Mouse (Mus musculus) intestine, embryonic 15.5 days (tissue): ENCODE results near the gene Sbk3. TPM values are rescaled to one million over a fixed set of nuclear protein-coding genes. Genes with fewer than 3 reads are reported as not detected.

Experiments
- ATAC-seq: fragments of 200-750 bp; cut with Nextera tagmentation; 2 replicates; pipeline ENCODE4 v1.8.0; 2017; ENCODE audit warnings: moderate TSS enrichment, moderate library complexity
- H3K27ac ChIP-seq: fragments of 300-500 bp; sonication (generic); 2 replicates; pipeline ENCODE4 v1.5.1; 2015; ENCODE audit warnings: mild to moderate bottlenecking, inconsistent platforms
- H3K27me3 ChIP-seq: fragments of 300-500 bp; sonication (generic); replicated peaks from 2 replicates; pipeline ENCODE4 v1.6.1; 2015; ENCODE audit warnings: inconsistent platforms
- H3K36me3 ChIP-seq: fragments of 300-500 bp; sonication (generic); 2 replicates; pipeline ENCODE4 v1.6.1; 2015; ENCODE audit warnings: inconsistent platforms
- H3K4me1 ChIP-seq: fragments of 300-500 bp; sonication (generic); replicated peaks from 2 replicates; pipeline ENCODE4 v1.6.1; 2015; ENCODE audit warnings: inconsistent platforms
- H3K4me2 ChIP-seq: fragments of 300-500 bp; sonication (generic); replicated peaks from 2 replicates; pipeline ENCODE4 v1.6.1; 2015; ENCODE audit warnings: mild to moderate bottlenecking, inconsistent platforms
- H3K4me3 ChIP-seq: fragments of 300-500 bp; sonication (generic); replicated peaks from 2 replicates; pipeline ENCODE4 v1.5.1; 2015; ENCODE audit warnings: inconsistent platforms
- H3K9ac ChIP-seq: fragments of 300-500 bp; sonication (generic); 2 replicates; pipeline ENCODE4 v1.6.1; 2015; ENCODE audit warnings: inconsistent platforms
- H3K9me3 ChIP-seq: fragments of 300-500 bp; sonication (generic); 2 replicates; pipeline ENCODE4 v1.6.1; 2016; ENCODE audit warnings: inconsistent platforms
- WGBS: fragments of 180-500 bp; shearing (Covaris S2); methylation state at CpG from one replicate; pipeline ENCODE4 v1.1.7; 2015; 5-methylcytosine and 5-hydroxymethylcytosine counted together
- polyA plus RNA-seq: library from polyadenylated mRNA; unstranded; fragments of >200 nt; fragmentation: Nextera tagmentation; extraction: Ambion mirVana; gene quantifications from 2 replicates; pipeline ENCODE4 v1.2.1, GENCODE M21; 2015

Sbk3 gene
- polyA plus RNA-seq, 1 experiment from 2014 or later: not detected

DNA sequence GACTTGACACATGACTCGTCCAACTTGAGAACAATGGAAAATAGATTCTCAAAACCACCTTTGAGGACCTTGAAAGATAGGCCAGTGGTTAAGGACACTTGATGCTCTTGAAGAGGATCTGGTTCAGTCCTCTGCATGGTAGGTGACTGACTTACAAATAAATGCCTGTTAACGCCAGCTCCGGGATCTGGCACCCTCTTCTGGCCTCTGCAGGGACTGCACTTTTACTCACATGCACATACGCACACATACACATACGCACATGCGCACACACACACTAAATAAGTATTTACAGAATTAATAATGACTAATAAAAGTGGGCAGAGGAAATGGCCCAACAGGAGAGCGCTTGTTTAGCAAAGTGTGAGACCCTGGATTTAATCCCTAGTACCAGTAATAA is 5.9 kb upstream of the Sbk3 start:
- no peak overlapping the region for H3K4me3 ChIP-seq

DNA sequence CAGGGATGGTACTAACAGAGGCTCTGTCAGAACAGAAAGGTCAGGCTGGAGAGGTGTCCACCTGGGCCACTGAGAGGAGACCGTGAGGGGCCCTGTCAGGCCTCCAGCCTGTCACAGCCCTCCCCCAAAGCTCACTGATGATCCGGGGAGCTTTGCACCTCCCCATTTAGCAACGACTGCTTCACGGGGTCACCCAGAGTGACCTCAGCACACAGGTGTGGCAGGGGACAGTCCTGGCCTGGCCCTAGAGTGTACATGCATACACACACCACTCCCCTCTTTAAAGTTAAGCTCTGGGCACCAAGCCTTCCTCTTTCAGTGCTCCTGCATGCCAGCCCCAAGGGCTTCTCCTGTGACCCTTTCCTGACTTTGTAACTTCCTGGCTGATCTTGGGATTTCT is 4.5 kb upstream of the Sbk3 start:
- Histone ChIP-seq H3K9ac (no peak overlapping the region), H3K9me3 (no peaks in the 10 kb centered on the region), H3K36me3 (no peaks in the 10 kb centered on the region), H3K27me3 (no peaks in the 10 kb centered on the region), H3K27ac (no peak overlapping the region), H3K4me1 (no peaks in the 10 kb centered on the region), H3K4me2 (no peak overlapping the region), H3K4me3 (no peak overlapping the region)
- no peak for ATAC-seq
- 44% methylated on average over 4 of the region's 4 CpGs for WGBS

More for the DNA sequence above, 5.9 kb upstream of the Sbk3 start:
- no peak overlapping the region for H3K9ac ChIP-seq
- no peaks in the 10 kb centered on the region for H3K4me1 ChIP-seq
- no peaks in the 10 kb centered on the region for H3K36me3 ChIP-seq
- no peaks in the 10 kb centered on the region for H3K27me3 ChIP-seq
- no peak for ATAC-seq
- H3K9me3 ChIP-seq: no peaks in the 10 kb centered on the region
- 91% methylated on average over 7 of the region's 7 CpGs for WGBS
- no peak overlapping the region for H3K27ac ChIP-seq
- H3K4me2 ChIP-seq: no peak overlapping the region

DNA sequence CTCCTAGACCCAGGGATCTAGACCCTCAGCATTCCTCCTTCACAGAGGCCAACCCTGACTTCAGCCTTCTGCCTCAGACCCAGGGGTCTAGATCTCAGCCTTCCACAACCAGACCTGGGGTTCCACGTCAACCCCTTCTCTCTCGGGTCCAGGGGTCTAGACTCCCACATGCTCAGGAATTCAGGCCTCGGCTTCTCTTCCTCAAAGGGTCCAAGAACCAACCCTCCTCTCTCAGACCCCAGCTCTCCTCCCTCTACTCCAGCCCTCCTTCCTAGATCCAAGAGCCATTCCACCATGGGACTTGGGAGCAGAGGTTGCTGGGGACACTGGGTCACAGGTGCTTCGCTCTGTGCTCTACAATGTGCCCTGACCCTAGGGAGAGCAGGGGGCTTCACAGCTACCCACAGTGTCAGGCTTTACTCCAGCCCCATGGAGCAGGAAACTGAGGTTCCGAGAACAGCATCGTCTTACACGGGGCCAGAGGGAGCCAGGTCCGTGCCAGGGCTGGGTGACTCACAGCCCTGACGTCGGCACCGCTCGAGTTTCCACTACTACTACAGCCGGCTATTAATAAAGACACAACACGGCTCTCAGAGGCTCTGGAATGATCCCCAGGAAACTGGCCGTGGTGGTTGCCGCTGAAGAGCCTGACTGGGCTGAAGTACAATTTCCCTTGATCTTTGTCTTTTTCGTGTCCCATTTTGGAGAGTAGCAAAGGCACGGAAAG is 1.5 kb upstream of the Sbk3 start:
- Histone ChIP-seq H3K4me3 (no peak overlapping the region), H3K9me3 (no peaks in the 10 kb centered on the region), H3K9ac (no peak overlapping the region), H3K36me3 (no peaks in the 10 kb centered on the region), H3K27me3 (no peaks in the 10 kb centered on the region), H3K4me1 (no peaks in the 10 kb centered on the region), H3K27ac (no peak overlapping the region), H3K4me2 (no peak overlapping the region)
- 66% methylated on average over 18 of the region's 18 CpGs for WGBS
- no peak for ATAC-seq

DNA sequence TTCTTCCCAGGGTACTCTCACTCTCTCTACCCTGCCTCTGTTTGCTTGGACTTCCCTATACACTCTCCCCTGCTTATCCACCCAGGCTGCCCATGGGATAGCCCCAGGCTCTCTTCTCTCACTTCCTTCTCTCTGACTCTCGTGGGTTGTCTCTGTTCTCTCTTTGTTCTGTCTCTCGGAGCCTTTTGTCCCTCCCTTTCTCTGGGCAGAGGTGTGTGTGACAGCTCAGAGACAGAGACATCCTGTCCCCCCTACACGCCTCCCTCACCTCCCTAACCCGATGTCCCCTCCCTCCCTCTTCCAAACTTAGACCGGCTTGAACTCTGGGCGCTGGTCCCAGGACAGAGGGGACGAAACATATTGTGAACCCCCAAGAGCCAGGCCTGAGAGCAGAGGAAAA is 742 bp upstream of the Sbk3 start:
- WGBS: 32% methylated on average over 7 of the region's 7 CpGs
- H3K36me3 ChIP-seq: no peaks in the 10 kb centered on the region
- no peak overlapping the region for H3K9ac ChIP-seq
- H3K9me3 ChIP-seq: no peaks in the 10 kb centered on the region
- H3K4me3 ChIP-seq: no peak overlapping the region
- no peaks in the 10 kb centered on the region for H3K27me3 ChIP-seq
- no peak overlapping the region for H3K4me2 ChIP-seq
- H3K27ac ChIP-seq: no peak overlapping the region
- H3K4me1 ChIP-seq: no peaks in the 10 kb centered on the region
- ATAC-seq: no peak

DNA sequence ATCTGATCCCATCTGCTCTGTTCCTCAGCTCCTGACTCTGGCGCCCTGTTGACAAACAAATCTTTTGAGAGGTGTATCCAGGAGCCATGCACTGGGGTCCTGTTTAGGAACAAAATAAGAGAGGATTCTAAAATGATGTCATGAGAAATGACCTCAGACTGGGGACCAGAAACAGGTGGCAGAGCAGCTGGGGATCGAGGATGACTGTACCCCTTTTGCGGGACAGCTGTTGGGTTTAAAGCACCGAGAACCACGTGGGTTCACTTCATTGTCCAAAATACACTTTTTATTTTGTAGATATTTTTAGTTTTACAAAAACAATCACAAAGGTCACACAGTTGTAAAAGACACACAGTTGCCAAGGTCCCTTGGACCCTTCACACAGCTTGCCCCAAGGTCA is 6.0 kb downstream of the Sbk3 start:
- H3K4me3 ChIP-seq: no peak overlapping the region
- H3K9ac ChIP-seq: no peak overlapping the region
- H3K36me3 ChIP-seq: no peaks in the 10 kb centered on the region
- no peaks in the 10 kb centered on the region for H3K9me3 ChIP-seq
- no peak for ATAC-seq
- H3K4me1 ChIP-seq: peaks cover 3% of the 10 kb centered on the region; the same call in 1 of the 2 replicates
- no peaks in the 10 kb centered on the region for H3K27me3 ChIP-seq
- H3K27ac ChIP-seq: no peak overlapping the region
- no peak overlapping the region for H3K4me2 ChIP-seq
- 82% methylated on average over 5 of the region's 5 CpGs for WGBS

DNA sequence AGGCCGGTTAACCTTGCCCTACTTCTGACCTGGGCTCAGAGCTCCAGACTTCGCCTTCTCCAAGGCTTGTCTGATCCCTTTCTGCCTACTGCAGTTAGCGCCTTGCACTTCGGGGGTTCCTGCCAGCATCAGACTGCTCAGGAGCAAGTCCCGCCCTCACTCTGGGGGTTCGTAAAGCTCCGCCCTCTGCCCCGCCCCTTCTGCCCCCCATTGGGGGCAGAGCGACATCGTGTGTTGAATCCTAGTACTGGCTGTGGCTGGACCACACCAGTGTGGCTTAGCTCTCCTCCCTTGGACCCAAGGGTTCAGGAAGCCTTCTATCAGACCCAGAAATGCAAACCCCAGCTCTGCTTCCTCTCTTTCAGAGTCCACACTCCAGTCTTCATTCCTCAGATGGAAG is 6.7 kb downstream of the Sbk3 start, which contains the start of gene Sbk2:
TSS of gene Sbk2 (minus strand) at position 135 of the 400 bp plus-strand sequence.
- peak within 1 kb of the TSS; percentile 42 for H3K4me2 ChIP-seq
- WGBS: 3% methylated on average over 10 of the region's 10 CpGs
- H3K27ac ChIP-seq: no peak within 1 kb of the TSS
- peak; percentile 97 for ATAC-seq
- no peaks in the 10 kb centered on the region for H3K9me3 ChIP-seq
- H3K36me3 ChIP-seq: no peaks in the 10 kb centered on the region
- 0 out of 2 replicates have a peak within 1 kb of the TSS, but pooled peaks have one; percentile 4 for H3K4me3 ChIP-seq
- H3K4me1 ChIP-seq: peaks cover 3% of the 10 kb centered on the region; the same call in 1 of the 2 replicates
- no peak within 1 kb of the TSS for H3K9ac ChIP-seq
- no peaks in the 10 kb centered on the region for H3K27me3 ChIP-seq

DNA sequence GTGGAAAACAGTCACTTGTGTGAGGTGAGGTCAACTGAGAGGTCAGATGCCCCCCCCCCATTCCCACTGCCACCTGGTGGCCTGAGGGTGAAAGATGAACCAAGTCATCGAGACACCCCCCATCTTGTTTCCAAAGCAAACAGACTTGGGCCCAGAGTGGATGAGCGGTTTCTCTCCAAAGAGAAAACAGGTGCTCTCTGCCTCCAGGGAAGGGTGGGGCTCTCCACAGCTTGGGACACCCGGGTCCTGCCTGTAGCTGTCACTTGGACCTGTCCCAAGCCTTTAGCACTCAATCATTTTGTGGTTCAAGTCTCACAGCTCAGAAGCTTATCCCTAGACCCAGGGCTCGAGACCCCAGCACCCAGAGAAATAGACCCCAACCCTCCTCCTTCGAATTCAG is 7.4 kb downstream of the Sbk3 start:
- 72% methylated on average over 5 of the region's 5 CpGs for WGBS
- Histone ChIP-seq H3K4me3 (no peak overlapping the region), H3K9me3 (no peaks in the 10 kb centered on the region), H3K36me3 (no peaks in the 10 kb centered on the region), H3K4me2 (no peak overlapping the region), H3K4me1 (peaks cover 3% of the 10 kb centered on the region; the same call in 1 of the 2 replicates), H3K27ac (no peak overlapping the region), H3K27me3 (no peaks in the 10 kb centered on the region), H3K9ac (no peak overlapping the region)
- no peak for ATAC-seq

DNA sequence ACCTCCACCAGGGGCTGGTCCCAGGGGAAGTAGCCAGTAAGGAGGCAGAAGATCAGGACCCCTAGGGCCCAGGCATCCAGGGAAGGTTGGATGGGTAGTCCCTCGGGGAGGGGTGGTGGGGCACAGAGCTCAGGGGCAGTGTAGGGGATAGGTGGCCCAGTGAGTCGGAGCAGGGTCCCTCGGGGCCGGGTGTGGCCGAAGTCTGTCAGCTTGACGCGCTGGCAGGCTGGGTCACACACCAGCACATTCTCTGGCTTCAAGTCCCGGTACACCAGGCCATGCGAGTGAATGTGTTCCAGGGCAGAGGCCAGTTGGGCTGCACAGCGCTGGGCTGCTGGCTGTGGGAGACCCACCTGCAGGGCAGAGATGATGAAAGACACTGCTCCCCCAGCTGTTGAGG is 13.6 kb downstream of the Sbk3 start:
- H3K4me1 ChIP-seq: no peaks in the 10 kb centered on the region
- whole genome bisulfite sequencing: 81% methylated on average over 10 of the region's 10 CpGs
- H3K27me3 ChIP-seq: no peaks in the 10 kb centered on the region
- ATAC-seq: no peak
- no peaks in the 10 kb centered on the region for H3K36me3 ChIP-seq
- H3K4me3 ChIP-seq: no peak overlapping the region
- no peak overlapping the region for H3K4me2 ChIP-seq
- H3K9ac ChIP-seq: no peak overlapping the region
- no peaks in the 10 kb centered on the region for H3K9me3 ChIP-seq
- no peak overlapping the region for H3K27ac ChIP-seq

DNA sequence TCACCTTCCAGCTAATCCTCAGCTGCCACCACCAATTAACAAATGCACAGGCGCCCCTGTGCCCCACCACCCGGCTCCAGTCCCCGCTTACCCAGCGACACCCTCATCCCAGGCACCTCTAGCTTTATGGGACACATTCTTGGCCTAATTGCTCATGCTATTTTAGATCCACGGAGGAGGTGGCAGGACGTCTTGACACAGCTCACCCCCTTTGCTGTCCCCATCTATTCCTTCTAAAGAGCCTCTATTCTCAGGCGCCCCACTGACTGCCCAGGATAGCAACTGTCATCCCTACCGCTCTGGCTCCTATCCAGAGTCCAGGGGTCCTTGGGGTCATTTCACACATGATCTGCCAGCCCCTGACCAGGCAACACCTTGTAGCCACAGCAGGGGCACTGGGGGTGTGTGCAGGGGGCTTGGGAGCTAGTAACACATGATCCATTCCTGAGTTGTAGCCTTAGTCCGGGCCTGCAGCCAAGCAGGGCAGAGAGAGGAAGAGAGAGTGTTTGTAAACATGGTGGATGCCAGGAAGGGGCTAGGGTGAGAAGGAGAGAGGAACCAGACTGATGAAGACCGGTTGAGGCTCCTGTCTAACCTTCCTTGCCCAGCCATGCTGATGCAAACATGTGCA is 17.0 kb downstream of the Sbk3 start:
- no peaks in the 10 kb centered on the region for H3K36me3 ChIP-seq
- H3K27me3 ChIP-seq: no peaks in the 10 kb centered on the region
- 22% methylated on average over 10 of the region's 10 CpGs for WGBS
- ATAC-seq: no peak
- no peak overlapping the region for H3K4me3 ChIP-seq
- H3K4me1 ChIP-seq: no peaks in the 10 kb centered on the region
- H3K9me3 ChIP-seq: no peaks in the 10 kb centered on the region
- no peak overlapping the region for H3K9ac ChIP-seq
- H3K4me2 ChIP-seq: no peak overlapping the region
- no peak overlapping the region for H3K27ac ChIP-seq

DNA sequence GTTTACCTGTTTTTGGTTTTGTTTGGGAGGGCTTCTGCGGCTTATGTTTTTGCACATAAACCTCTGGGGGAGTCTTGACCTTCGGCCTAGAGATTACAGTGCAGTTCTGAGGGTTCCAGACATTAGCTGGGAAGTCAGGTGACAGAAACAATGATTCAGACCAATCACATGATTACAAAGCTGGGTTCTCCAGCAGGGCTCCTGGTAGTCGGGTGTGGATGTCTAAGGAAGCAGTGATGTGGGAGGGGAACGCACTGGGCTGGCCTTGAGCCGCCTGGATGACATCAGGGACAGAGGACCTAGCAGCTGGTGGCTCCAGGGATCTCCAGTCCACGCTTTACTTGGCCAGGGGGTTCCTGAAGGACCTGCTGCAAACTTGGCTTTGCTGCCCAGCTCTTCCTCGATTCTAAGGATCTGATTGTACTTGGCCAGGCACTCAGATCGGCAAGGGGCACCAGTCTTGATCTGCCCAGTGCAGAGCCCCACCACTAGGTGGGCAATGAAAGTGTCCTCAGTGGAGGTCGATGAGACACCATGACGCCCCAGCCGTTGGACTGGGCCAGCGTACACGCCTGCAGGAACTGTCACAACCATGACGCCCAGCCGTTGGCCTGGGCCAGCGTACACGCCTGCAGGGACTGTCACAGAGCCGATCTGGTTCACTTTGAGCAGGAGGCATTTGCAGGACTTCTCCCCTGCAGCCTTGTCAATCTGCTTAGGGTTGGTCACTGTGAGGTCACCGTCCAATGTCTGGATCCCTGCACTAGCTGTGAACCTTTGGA is 20.2 kb downstream of the Sbk3 start:
- Histone ChIP-seq H3K4me3 (no peak overlapping the region), H3K9me3 (no peaks in the 10 kb centered on the region), H3K4me2 (no peak overlapping the region), H3K36me3 (no peaks in the 10 kb centered on the region), H3K9ac (no peak overlapping the region), H3K27ac (no peak overlapping the region), H3K4me1 (no peaks in the 10 kb centered on the region), H3K27me3 (no peaks in the 10 kb centered on the region)
- peak; percentile 81 for ATAC-seq
- 79% methylated on average over 19 of the region's 19 CpGs for WGBS

DNA sequence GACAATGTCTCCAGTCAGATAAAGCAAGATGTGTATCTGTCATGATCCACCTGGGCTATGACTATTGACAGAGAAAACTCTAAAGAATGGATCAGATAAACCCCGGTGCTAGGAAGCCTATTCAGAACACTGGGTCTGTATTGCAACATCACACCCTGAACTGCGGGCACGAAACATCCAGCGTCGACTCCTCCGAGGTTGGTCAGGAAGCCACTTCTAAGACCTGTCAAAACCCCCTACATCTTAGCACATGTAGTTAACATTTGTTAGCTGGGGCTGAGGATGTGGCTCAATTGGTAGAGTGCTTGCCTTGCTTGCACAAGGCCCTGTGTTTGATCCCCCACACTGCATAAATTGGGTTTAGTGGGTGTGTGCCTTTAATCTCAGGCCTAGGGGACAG is 22.6 kb downstream of the Sbk3 start:
- no peak overlapping the region for H3K4me3 ChIP-seq
- H3K4me1 ChIP-seq: no peaks in the 10 kb centered on the region
- no peak overlapping the region for H3K27ac ChIP-seq
- no peak overlapping the region for H3K9ac ChIP-seq
- WGBS: 56% methylated on average over 6 of the region's 6 CpGs
- no peaks in the 10 kb centered on the region for H3K27me3 ChIP-seq
- H3K36me3 ChIP-seq: no peaks in the 10 kb centered on the region
- no peak overlapping the region for H3K4me2 ChIP-seq
- no peak for ATAC-seq
- no peaks in the 10 kb centered on the region for H3K9me3 ChIP-seq

DNA sequence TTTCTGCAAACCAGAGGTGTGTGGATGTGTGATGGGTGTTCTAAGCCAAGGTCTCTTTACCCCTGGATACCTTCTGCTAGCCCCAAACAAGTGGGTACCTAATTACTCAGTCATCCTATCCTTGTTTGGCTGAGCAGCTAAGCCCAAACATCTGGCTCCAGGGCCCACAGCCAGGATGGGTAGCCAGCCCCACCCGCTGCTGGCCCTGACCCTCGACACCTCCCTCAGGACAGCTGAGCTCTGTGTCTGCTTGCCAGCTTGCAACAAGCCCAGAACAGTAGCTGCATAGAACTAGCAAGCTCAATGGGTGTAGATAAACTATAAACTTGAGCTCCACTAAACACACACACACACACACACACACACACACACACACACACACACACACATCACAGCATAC is 23.1 kb downstream of the Sbk3 start:
- H3K27me3 ChIP-seq: no peaks in the 10 kb centered on the region
- no peaks in the 10 kb centered on the region for H3K36me3 ChIP-seq
- no peak overlapping the region for H3K4me2 ChIP-seq
- no peak for ATAC-seq
- H3K4me3 ChIP-seq: no peak overlapping the region
- WGBS: 42% methylated on average over 2 of the region's 2 CpGs
- no peaks in the 10 kb centered on the region for H3K9me3 ChIP-seq
- H3K4me1 ChIP-seq: no peaks in the 10 kb centered on the region
- H3K9ac ChIP-seq: no peak overlapping the region
- no peak overlapping the region for H3K27ac ChIP-seq
